Mouse (Mus musculus) heart, embryonic 11.5 days (tissue): Measurements from ENCODE around the gene Eme2. TPM values are rescaled to one million over a fixed set of nuclear protein-coding genes. Genes with fewer than 3 reads are reported as not detected.

Experiments
- ATAC-seq: fragments of 200-750 bp; cut with Nextera tagmentation; replicated peaks from 2 replicates; pipeline ENCODE4 v1.8.0; 2017; ENCODE audit warnings: moderate library complexity; ENCODE audit not compliant: insufficient number of reproducible peaks, low FRiP score, low TSS enrichment
- H3K27ac ChIP-seq: fragments of 300-500 bp; sonication (generic); 2 replicates; pipeline ENCODE4 v1.5.1; 2014; ENCODE audit warnings: mild to moderate bottlenecking, low read depth, low read length
- H3K27me3 ChIP-seq: fragments of 300-500 bp; sonication (generic); 2 replicates; pipeline ENCODE4 v1.6.1; 2014; ENCODE audit warnings: mild to moderate bottlenecking, low read length, mixed read lengths; ENCODE audit not compliant: control insufficient read depth, insufficient read depth
- H3K36me3 ChIP-seq: fragments of 300-500 bp; sonication (generic); 2 replicates; pipeline ENCODE4 v1.6.1; 2014; ENCODE audit warnings: mild to moderate bottlenecking, low read length, moderate library complexity, mixed read lengths; ENCODE audit not compliant: control insufficient read depth, insufficient read depth
- H3K4me1 ChIP-seq: fragments of 300-500 bp; sonication (generic); 2 replicates; pipeline ENCODE4 v1.6.1; 2014; ENCODE audit warnings: low read length; ENCODE audit not compliant: control insufficient read depth, insufficient read depth
- H3K4me2 ChIP-seq: fragments of 300-500 bp; sonication (generic); 2 replicates; pipeline ENCODE4 v1.6.1; 2014; ENCODE audit warnings: mild to moderate bottlenecking, moderate library complexity
- H3K4me3 ChIP-seq: fragments of 300-500 bp; sonication (generic); 2 replicates; pipeline ENCODE4 v1.5.1; 2014; ENCODE audit warnings: low read depth, low read length
- H3K9ac ChIP-seq: fragments of 300-500 bp; sonication (generic); 2 replicates; pipeline ENCODE4 v1.6.1; 2014; ENCODE audit warnings: mild to moderate bottlenecking, low read depth, low read length, moderate library complexity
- H3K9me3 ChIP-seq: fragments of 300-500 bp; sonication (generic); replicated peaks from 2 replicates; pipeline ENCODE4 v1.6.1; 2016; ENCODE audit warnings: low read length; ENCODE audit not compliant: control insufficient read depth
- WGBS: fragments of 180-500 bp; shearing (Covaris S2); extraction: QIAGEN DNeasy Blood & Tissue Kit; methylation state at CpG from one replicate; pipeline ENCODE4 v1.1.7; 2014; ENCODE audit not compliant: insufficient replicate concordance; 5-methylcytosine and 5-hydroxymethylcytosine counted together
- polyA plus RNA-seq: library from polyadenylated mRNA; unstranded; fragments of >200 nt; fragmentation: Nextera tagmentation; extraction: Ambion mirVana; gene quantifications from 2 replicates; pipeline ENCODE4 v1.2.1, GENCODE M21; 2014

The Eme2 gene
- polyA plus RNA-seq, 1 experiment from 2014 or later = 15.3 TPM

- peaks cover 27% of the 10 kb centered on the region for H3K4me1 ChIP-seq
- H3K27me3 ChIP-seq = no peaks in the 10 kb centered on the region
- no peak overlapping the region for H3K4me2 ChIP-seq
- peaks cover 56% of the 10 kb centered on the region for H3K36me3 ChIP-seq
- no peaks in the 10 kb centered on the region for H3K9me3 ChIP-seq
- ATAC-seq = no peak
- H3K4me3 ChIP-seq = no peak overlapping the region
- no peak overlapping the region for H3K27ac ChIP-seq
- 93% methylated on average over 6 of the region's 6 CpGs for WGBS
- no peak overlapping the region for H3K9ac ChIP-seq
Measured at GRCm38 (mm10) chr17:24900014-24900413, 5.1 kb upstream of the Eme2 start.

- no peak overlapping the region; the same call in 1 of the 2 replicates for H3K9ac ChIP-seq
- ATAC-seq = no peak
- H3K9me3 ChIP-seq = no peaks in the 10 kb centered on the region
- no peak overlapping the region for H3K4me3 ChIP-seq
- H3K4me1 ChIP-seq = peaks cover 31% of the 10 kb centered on the region
- H3K27ac ChIP-seq = no peak overlapping the region
- H3K27me3 ChIP-seq = no peaks in the 10 kb centered on the region
- 77% methylated on average over 5 of the region's 5 CpGs for WGBS
- peaks cover 48% of the 10 kb centered on the region for H3K36me3 ChIP-seq
- H3K4me2 ChIP-seq = no peak overlapping the region
Measured at GRCm38 (mm10) chr17:24899153-24899552, 4.3 kb upstream of the Eme2 start.

GRCm38 (mm10) chr17:24898041-24898854 is 3.4 kb upstream of the Eme2 start:
- Histone ChIP-seq H3K4me3 (no peak overlapping the region), H3K36me3 (peaks cover 46% of the 10 kb centered on the region), H3K27me3 (no peaks in the 10 kb centered on the region), H3K27ac (no peak overlapping the region), H3K9ac (no peak overlapping the region), H3K9me3 (no peaks in the 10 kb centered on the region), H3K4me1 (peaks cover 35% of the 10 kb centered on the region), H3K4me2 (no peak overlapping the region; the same call in 1 of the 2 replicates)
- WGBS = 87% methylated on average over 4 of the region's 4 CpGs
- no peak for ATAC-seq

GRCm38 (mm10) chr17:24897600-24897999 is 2.7 kb upstream of the Eme2 start:
- peak overlapping the region; percentile 84 for H3K4me2 ChIP-seq
- no peak overlapping the region for H3K9ac ChIP-seq
- 87% methylated on average over 4 of the region's 4 CpGs for WGBS

GRCm38 (mm10) chr17:24896993-24897269 is 2.0 kb upstream of the Eme2 start:
- Histone ChIP-seq H3K4me2 (peak overlapping the region; percentile 84), H3K9me3 (no peaks in the 10 kb centered on the region), H3K36me3 (peaks cover 46% of the 10 kb centered on the region), H3K27me3 (no peaks in the 10 kb centered on the region), H3K4me1 (peaks cover 35% of the 10 kb centered on the region), H3K4me3 (peak overlapping the region; percentile 69), H3K9ac (peak overlapping the region; percentile 84), H3K27ac (no peak overlapping the region)
- WGBS = 45% methylated on average over 11 of the region's 11 CpGs
- no peak for ATAC-seq

More at GRCm38 (mm10) chr17:24897600-24897999, 2.7 kb upstream of the Eme2 start:
- Histone ChIP-seq H3K9me3 (no peaks in the 10 kb centered on the region), H3K36me3 (peaks cover 45% of the 10 kb centered on the region), H3K4me1 (peaks cover 35% of the 10 kb centered on the region), H3K27me3 (no peaks in the 10 kb centered on the region), H3K27ac (no peak overlapping the region), H3K4me3 (no peak overlapping the region)
- ATAC-seq = no peak

- H3K36me3 ChIP-seq = peaks cover 41% of the 10 kb centered on the region
- ATAC-seq = 0 out of 2 replicates have a peak, but pooled peaks have one; percentile 68
- peak within 1 kb of the TSS; percentile 70 for H3K27ac ChIP-seq
- WGBS = 2% methylated on average over 50 of the region's 50 CpGs
- H3K4me3 ChIP-seq = peak within 1 kb of the TSS; percentile 69
- no peaks in the 10 kb centered on the region for H3K27me3 ChIP-seq
- H3K9ac ChIP-seq = peak within 1 kb of the TSS; percentile 84
- H3K4me1 ChIP-seq = peaks cover 35% of the 10 kb centered on the region
- H3K4me2 ChIP-seq = peak within 1 kb of the TSS; percentile 84
- no peaks in the 10 kb centered on the region for H3K9me3 ChIP-seq
Measured at GRCm38 (mm10) chr17:24896241-24896992, 1.5 kb upstream of the Eme2 start, which contains the start of gene Nme3. Nme3 (plus strand) TSS chr17:24896500.

GRCm38 (mm10) chr17:24895571-24896240 is 819 bp upstream of the Eme2 start:
- no peaks in the 10 kb centered on the region for H3K9me3 ChIP-seq
- H3K4me1 ChIP-seq = peaks cover 35% of the 10 kb centered on the region
- peak overlapping the region; percentile 70 for H3K27ac ChIP-seq
- H3K27me3 ChIP-seq = no peaks in the 10 kb centered on the region
- H3K9ac ChIP-seq = peak overlapping the region; percentile 84
- WGBS = 14% methylated on average over 23 of the region's 23 CpGs
- ATAC-seq = no peak
- H3K4me3 ChIP-seq = peak overlapping the region; percentile 69
- H3K4me2 ChIP-seq = peak overlapping the region; percentile 84
- H3K36me3 ChIP-seq = peaks cover 41% of the 10 kb centered on the region
